Mouse (Mus musculus) ES-E14 (cell line): ENCODE measurements around the gene S100a16. TPM values are rescaled to one million over a fixed set of nuclear protein-coding genes. Genes with fewer than 3 reads are reported as not detected.

Experiments
- DNase-seq: peaks from one replicate; pipeline ENCODE4 v3.0.0-alpha.2; 2013; ENCODE audit warnings: low read depth, low spot score
- H3K27ac ChIP-seq: 2 replicates; pipeline ENCODE4 v1.5.1; 2012; ENCODE audit warnings: low read depth, mild to moderate bottlenecking, low read length, moderate library complexity, mixed read lengths; ENCODE audit not compliant: poor library complexity, insufficient read depth, severe bottlenecking
- H3K36me3 ChIP-seq: 2 replicates; pipeline ENCODE4 v1.6.1; 2012; ENCODE audit warnings: mild to moderate bottlenecking, low read length, moderate library complexity, mixed read lengths; ENCODE audit not compliant: control insufficient read depth, poor library complexity, insufficient read depth, severe bottlenecking
- H3K4me1 ChIP-seq, 2 experiments: fragments of 150-350 bp in 1 of 2; sonication (generic) in 1 of 2; 2 replicates each; pipeline ENCODE4 v1.6.1; 2012; ENCODE audit warnings: low read length in 2 of 2, mild to moderate bottlenecking in 1 of 2, mixed read lengths in 1 of 2; ENCODE audit not compliant: control insufficient read depth in 2 of 2, insufficient read depth in 2 of 2, poor library complexity in 1 of 2
- H3K4me3 ChIP-seq, 2 experiments: fragments of 150-350 bp in 1 of 2; sonication (generic) in 1 of 2; 2 replicates each; pipeline ENCODE4 v1.5.1; 2012; ENCODE audit warnings: low read length in 2 of 2, low read depth in 1 of 2, mild to moderate bottlenecking in 1 of 2, mixed read lengths in 1 of 2; ENCODE audit not compliant: insufficient read depth in 1 of 2, poor library complexity in 1 of 2, severe bottlenecking in 1 of 2
- H3K9ac ChIP-seq: 2 replicates; pipeline ENCODE4 v1.6.1; 2012; ENCODE audit warnings: low read depth, mild to moderate bottlenecking, low read length, mixed read lengths; ENCODE audit not compliant: poor library complexity, insufficient read depth, severe bottlenecking
- H3K9me3 ChIP-seq: fragments of 150-350 bp; sonication (generic); 2 replicates; pipeline ENCODE4 v1.6.1; 2012; ENCODE audit warnings: low read depth, mild to moderate bottlenecking, low read length; ENCODE audit not compliant: control insufficient read depth, insufficient read depth
- CHD2 ChIP-seq: IDR thresholded peaks from 2 replicates; pipeline ENCODE4 v1.6.1; 2014; ENCODE audit warnings: mild to moderate bottlenecking, low read depth, low read length, inconsistent platforms
- HCFC1 ChIP-seq: IDR thresholded peaks from 2 replicates; pipeline ENCODE4 v1.6.1; 2012; ENCODE audit warnings: low read length, inconsistent platforms, borderline replicate concordance; ENCODE audit not compliant: insufficient read depth
- MAFK ChIP-seq: IDR thresholded peaks from 2 replicates; pipeline ENCODE4 v1.6.1; 2014; ENCODE audit warnings: mild to moderate bottlenecking, low read depth, low read length, inconsistent platforms; ENCODE audit not compliant: insufficient read depth
- ZC3H11A ChIP-seq: IDR thresholded peaks from 2 replicates; pipeline ENCODE4 v1.6.1; 2012; ENCODE audit warnings: low read depth, mild to moderate bottlenecking, inconsistent platforms, low read length, borderline replicate concordance
- ZNF384 ChIP-seq: IDR thresholded peaks from 2 replicates; pipeline ENCODE4 v1.6.1; 2012; ENCODE audit warnings: low read depth, low read length, inconsistent platforms
- in situ Hi-C, 2 experiments: fragments of 600-800 bp; cut with MboI; formaldehyde crosslinking; loops; one replicate each; pipeline ENCODE4 v1.15.1; 2025; ENCODE audit warnings: low sequenced_read_pairs in 2 of 2, inconsistent platforms in 1 of 2; ENCODE audit not compliant: unreplicated experiment in 2 of 2
- total RNA-seq: library from RNA; depleted of rRNA; stranded (reverse); fragments of 300-350 nt; gene quantifications from 2 replicates; pipeline ENCODE4 v1.2.3, GENCODE M21; 2012

Gene S100a16
- total RNA-seq, 1 experiment = 3.2 TPM

DNA sequence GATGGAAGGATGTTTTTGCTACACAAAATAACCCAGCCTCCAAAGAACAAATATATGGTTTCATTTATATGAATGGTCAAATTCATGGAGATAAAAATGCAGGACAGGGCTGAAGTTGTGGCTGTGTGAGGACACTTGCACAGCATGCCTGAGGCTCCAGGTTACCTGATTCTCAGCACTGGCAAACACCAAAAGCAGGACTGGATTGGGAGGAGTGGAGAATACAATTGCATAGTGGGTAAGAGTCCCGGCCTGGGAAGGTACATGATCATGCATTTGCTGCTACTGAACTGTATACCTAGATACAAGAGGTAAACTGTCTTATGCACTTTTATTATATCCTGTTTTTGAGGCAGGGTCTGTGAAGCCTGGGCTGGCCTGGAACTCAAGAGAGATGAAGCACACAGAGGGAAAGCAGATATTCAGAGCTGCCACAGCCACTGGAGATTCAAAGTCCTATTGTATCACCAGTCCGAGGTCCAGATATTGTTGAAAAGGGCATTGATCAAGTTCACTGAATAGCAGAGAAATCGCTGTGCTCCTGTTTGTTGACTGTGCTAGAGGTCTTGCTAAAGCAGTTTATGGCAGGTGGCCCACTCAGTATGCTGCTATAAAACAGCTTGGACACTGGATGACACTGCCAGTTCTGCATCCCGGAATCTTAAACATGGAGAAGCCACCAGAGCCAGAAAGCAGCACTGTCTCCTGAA is 43.1 kb upstream of the S100a16 start:
- Histone ChIP-seq H3K27ac (no peak overlapping the region), H3K4me1 (no peaks in the 10 kb centered on the region; a peak in 1 of 4 replicates), H3K9me3 (no peaks in the 10 kb centered on the region), H3K9ac (no peak overlapping the region), H3K4me3 (no peak overlapping the region), H3K36me3 (peaks cover 16% of the 10 kb centered on the region)
- in situ Hi-C loops = no loop called here
- TF ChIP-seq HCFC1 (no peak), MAFK (no peak), CHD2 (no peak), ZC3H11A (no peak), ZNF384 (no peak)
- DNase-seq = no peak

GRCm38 (mm10) chr3:90495850-90496525 is 41.1 kb upstream of the S100a16 start:
- DNase-seq = no peak
- Histone ChIP-seq H3K9ac (no peak overlapping the region), H3K36me3 (peaks cover 18% of the 10 kb centered on the region), H3K27ac (no peak overlapping the region), H3K4me1 (no peaks in the 10 kb centered on the region; a peak in 1 of 4 replicates), H3K4me3 (no peak overlapping the region), H3K9me3 (no peaks in the 10 kb centered on the region)
- TF ChIP-seq ZNF384 (no peak), ZC3H11A (no peak), MAFK (no peak), HCFC1 (no peak), CHD2 (no peak)
- in situ Hi-C loops = no loop called here

GRCm38 (mm10) chr3:90497597-90497996 is 39.5 kb upstream of the S100a16 start:
- Histone ChIP-seq H3K9me3 (no peaks in the 10 kb centered on the region), H3K4me1 (no peaks in the 10 kb centered on the region; a peak in 1 of 4 replicates), H3K4me3 (no peak overlapping the region), H3K36me3 (peaks cover 27% of the 10 kb centered on the region), H3K27ac (no peak overlapping the region), H3K9ac (no peak overlapping the region)
- no peak for DNase-seq
- in situ Hi-C loops = no loop called here
- TF ChIP-seq ZNF384 (peak; percentile 91), CHD2 (no peak)

GRCm38 (mm10) chr3:90503444-90503843 is 33.6 kb upstream of the S100a16 start:
- no peak for TF ChIP-seq CHD2
- TF ChIP-seq ZC3H11A = no peak
- TF ChIP-seq ZNF384 = no peak
- TF ChIP-seq MAFK = no peak
- no peak for TF ChIP-seq HCFC1
- in situ Hi-C loops = no loop called here
- H3K27ac ChIP-seq = no peak overlapping the region
- H3K4me3 ChIP-seq = no peak overlapping the region
- DNase-seq = no peak
- peaks cover 33% of the 10 kb centered on the region for H3K36me3 ChIP-seq
- 0 out of 4 replicates have a peak, but pooled peaks cover 0 to 3% of the 10 kb centered on the region in 2 experiments for H3K4me1 ChIP-seq
- no peak overlapping the region for H3K9ac ChIP-seq
- no peaks in the 10 kb centered on the region for H3K9me3 ChIP-seq
